Mouse (Mus musculus): ENCODE data around the gene Cyb5rl. TPM values are rescaled to one million over a fixed set of nuclear protein-coding genes. Genes with fewer than 3 reads are reported as not detected.
"Not testable (repeated sequence)": the region's sequence is repeated elsewhere in the genome, so short reads cannot be mapped to it uniquely, and the experiment has no call there.

Gene Cyb5rl
- polyA plus RNA-seq, 1 experiment from 2014 or later: 9.9 TPM

DNA sequence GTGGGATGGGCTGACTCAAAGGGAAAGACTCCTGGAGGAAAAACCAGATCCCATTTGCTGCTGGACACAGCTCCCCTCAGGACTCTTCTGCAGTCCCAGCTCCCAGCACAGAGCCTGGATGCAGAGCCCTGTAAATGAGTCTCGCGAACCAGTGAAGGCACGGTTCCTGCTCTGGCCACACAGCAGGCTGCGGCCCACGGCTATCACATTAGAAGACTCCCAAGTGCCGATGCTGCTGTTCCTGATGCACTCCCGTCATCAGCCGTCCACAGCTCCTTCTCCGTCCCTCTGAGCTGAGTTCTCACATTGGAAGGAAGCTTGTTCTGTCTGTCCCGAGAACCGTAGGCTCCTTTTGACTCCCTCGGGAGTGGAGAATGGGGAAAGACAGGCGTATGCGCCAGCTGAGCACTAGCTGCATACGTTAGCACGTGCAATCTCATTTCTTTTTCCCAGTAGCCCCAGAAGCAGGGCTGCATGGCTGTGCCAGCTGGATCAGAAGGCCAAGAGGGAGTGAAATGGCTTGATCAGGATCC is 30.1 kb downstream of the Cyb5rl start, which contains the start of gene Cdcp2:
Cdcp2 (plus strand) TSS at position 51 of the 533 bp plus-strand sequence.
- Histone ChIP-seq H3K9me3 (replicated peaks) (no peaks in the 10 kb centered on the region), H3K27ac (replicated peaks) (peak within 1 kb of the TSS; percentile 74), H3K4me1 (peaks cover 63% of the 10 kb centered on the region), H3K36me3 (no peaks in the 10 kb centered on the region), H3K27me3 (ENCODE audit: low read depth, poor library complexity, severe bottlenecking) (0 out of 2 replicates have a peak, but pooled peaks cover 7% of the 10 kb centered on the region), H3K4me3 (no peak within 1 kb of the TSS)
- 62% methylated on average over 16 of the region's 16 CpGs for WGBS
- no peak for DNase-seq (ENCODE audit: low spot score)

- DNase-seq (ENCODE audit: low spot score): no peak
- Histone ChIP-seq H3K36me3 (no peaks in the 10 kb centered on the region), H3K4me1 (peaks cover 62% of the 10 kb centered on the region), H3K9me3 (replicated peaks) (no peaks in the 10 kb centered on the region), H3K27me3 (ENCODE audit: low read depth, poor library complexity, severe bottlenecking) (0 out of 2 replicates have a peak, but pooled peaks cover 7% of the 10 kb centered on the region), H3K27ac (replicated peaks) (peak overlapping the region; percentile 74), H3K4me3 (no peak overlapping the region)
- WGBS: 67% methylated on average over 15 of the region's 15 CpGs
Measured at GRCm38 (mm10) chr4:107097871-107098270, 31.1 kb downstream of the Cyb5rl start.

- Histone ChIP-seq H3K27me3 (ENCODE audit: low read depth, poor library complexity, severe bottlenecking) (0 out of 2 replicates have a peak, but pooled peaks cover 7% of the 10 kb centered on the region), H3K9me3 (replicated peaks) (no peaks in the 10 kb centered on the region), H3K27ac (replicated peaks) (peak overlapping the region; percentile 29; the same call in 1 of the 2 replicates), H3K4me1 (peaks cover 57% of the 10 kb centered on the region), H3K4me3 (no peak overlapping the region), H3K36me3 (no peaks in the 10 kb centered on the region)
- 74% methylated on average over 10 of the region's 10 CpGs for WGBS
- DNase-seq (ENCODE audit: low spot score): no peak
Measured at GRCm38 (mm10) chr4:107098375-107098774, 31.6 kb downstream of the Cyb5rl start.

- H3K4me1 ChIP-seq: peaks cover 56% of the 10 kb centered on the region
- no peaks in the 10 kb centered on the region for H3K36me3 ChIP-seq
- no peak for DNase-seq (ENCODE audit: low spot score)
- no peaks in the 10 kb centered on the region for H3K9me3 ChIP-seq (replicated peaks)
- peak overlapping the region; percentile 29 for H3K27ac ChIP-seq (replicated peaks)
- 0 out of 2 replicates have a peak, but pooled peaks cover 7% of the 10 kb centered on the region for H3K27me3 ChIP-seq (ENCODE audit: low read depth, poor library complexity, severe bottlenecking)
- WGBS: 89% methylated on average over 16 of the region's 17 CpGs
- no peak overlapping the region for H3K4me3 ChIP-seq
Measured at GRCm38 (mm10) chr4:107098791-107099525, 32.2 kb downstream of the Cyb5rl start.

GRCm38 (mm10) chr4:107102220-107102619 is 35.4 kb downstream of the Cyb5rl start:
- DNase-seq (ENCODE audit: low spot score): no peak
- H3K4me1 ChIP-seq: peaks cover 42% of the 10 kb centered on the region
- WGBS: 81% methylated on average over 8 of the region's 8 CpGs
- H3K27ac ChIP-seq (replicated peaks): 0 out of 2 replicates have a peak overlapping the region, but pooled peaks have one; percentile 63
- H3K4me3 ChIP-seq: no peak overlapping the region
- H3K36me3 ChIP-seq: no peaks in the 10 kb centered on the region
- no peaks in the 10 kb centered on the region for H3K9me3 ChIP-seq (replicated peaks)
- 0 out of 2 replicates have a peak, but pooled peaks cover under 1% of the 10 kb centered on the region for H3K27me3 ChIP-seq (ENCODE audit: low read depth, poor library complexity, severe bottlenecking)

- peaks cover 44% of the 10 kb centered on the region for H3K4me1 ChIP-seq
- peak overlapping the region; percentile 70 for H3K27ac ChIP-seq (replicated peaks)
- H3K27me3 ChIP-seq (ENCODE audit: low read depth, poor library complexity, severe bottlenecking): no peaks in the 10 kb centered on the region
- DNase-seq (ENCODE audit: low spot score): no peak
- H3K9me3 ChIP-seq (replicated peaks): no peaks in the 10 kb centered on the region
- H3K4me3 ChIP-seq: no peak overlapping the region
- 96% methylated on average over 16 of the region's 16 CpGs for WGBS
- no peaks in the 10 kb centered on the region for H3K36me3 ChIP-seq
Measured at GRCm38 (mm10) chr4:107106777-107107176, 40.0 kb downstream of the Cyb5rl start.

- no peaks in the 10 kb centered on the region for H3K9me3 ChIP-seq (replicated peaks)
- 65% methylated on average over 13 of the region's 13 CpGs for WGBS
- peaks cover 36% of the 10 kb centered on the region for H3K4me1 ChIP-seq
- no peaks in the 10 kb centered on the region for H3K36me3 ChIP-seq
- no peak for DNase-seq (ENCODE audit: low spot score)
- peak overlapping the region; percentile 70 for H3K27ac ChIP-seq (replicated peaks)
- no peak overlapping the region for H3K4me3 ChIP-seq
- H3K27me3 ChIP-seq (ENCODE audit: low read depth, poor library complexity, severe bottlenecking): no peaks in the 10 kb centered on the region
Measured at GRCm38 (mm10) chr4:107108291-107108731, 41.5 kb downstream of the Cyb5rl start.

DNA sequence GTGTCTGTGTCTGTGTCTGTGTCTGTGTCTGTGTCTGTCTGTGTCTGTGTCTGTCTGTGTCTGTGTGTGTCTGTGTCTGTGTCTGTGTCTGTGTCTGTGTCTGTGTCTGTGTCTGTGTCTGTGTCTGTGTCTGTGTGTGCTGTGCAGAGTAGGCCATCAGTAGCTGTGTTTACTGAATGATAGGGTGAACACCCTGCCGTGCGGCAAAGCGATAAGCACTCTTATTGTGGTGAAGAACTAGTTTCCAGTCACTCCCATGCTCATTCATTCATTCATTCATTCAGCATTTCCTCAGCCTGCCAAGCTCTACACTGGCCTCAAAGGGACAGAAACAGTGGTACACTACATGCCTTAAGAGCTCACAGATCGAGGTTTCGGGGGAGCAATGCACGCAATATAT is 42.4 kb downstream of the Cyb5rl start:
- H3K27me3 ChIP-seq (ENCODE audit: low read depth, poor library complexity, severe bottlenecking); H3K27ac ChIP-seq (replicated peaks); H3K9me3 ChIP-seq (replicated peaks); H3K4me3 ChIP-seq; DNase-seq (ENCODE audit: low spot score); H3K36me3 ChIP-seq: not testable (repeated sequence)
- peaks cover 40% of the 10 kb centered on the region for H3K4me1 ChIP-seq
- 93% methylated on average over 6 of the region's 6 CpGs for WGBS

DNA sequence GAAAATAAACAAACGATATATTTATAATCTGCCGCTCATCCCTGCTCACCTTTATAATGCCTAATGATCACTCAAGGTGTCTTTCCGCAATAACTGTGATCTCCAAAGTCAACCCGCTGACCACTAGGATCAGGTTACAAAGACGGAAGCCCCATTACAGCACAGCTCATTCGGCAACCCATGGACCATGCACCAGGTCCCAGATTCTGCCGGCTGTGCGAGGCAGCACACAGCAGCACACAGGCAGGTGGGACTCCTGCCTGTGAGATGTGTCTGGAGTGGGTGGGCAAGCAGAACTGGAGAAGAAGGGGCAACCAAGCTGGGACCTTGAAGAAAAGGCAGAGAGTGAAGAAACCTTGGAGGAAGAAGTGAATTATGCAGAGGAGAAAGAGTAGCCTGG is 47.5 kb downstream of the Cyb5rl start:
- peaks cover 17% of the 10 kb centered on the region for H3K4me1 ChIP-seq
- no peak overlapping the region for H3K4me3 ChIP-seq
- no peaks in the 10 kb centered on the region for H3K9me3 ChIP-seq (replicated peaks)
- H3K27me3 ChIP-seq (ENCODE audit: low read depth, poor library complexity, severe bottlenecking): no peaks in the 10 kb centered on the region
- H3K36me3 ChIP-seq: no peaks in the 10 kb centered on the region
- 65% methylated on average over 8 of the region's 8 CpGs for WGBS
- H3K27ac ChIP-seq (replicated peaks): no peak overlapping the region
- DNase-seq (ENCODE audit: low spot score): no peak

DNA sequence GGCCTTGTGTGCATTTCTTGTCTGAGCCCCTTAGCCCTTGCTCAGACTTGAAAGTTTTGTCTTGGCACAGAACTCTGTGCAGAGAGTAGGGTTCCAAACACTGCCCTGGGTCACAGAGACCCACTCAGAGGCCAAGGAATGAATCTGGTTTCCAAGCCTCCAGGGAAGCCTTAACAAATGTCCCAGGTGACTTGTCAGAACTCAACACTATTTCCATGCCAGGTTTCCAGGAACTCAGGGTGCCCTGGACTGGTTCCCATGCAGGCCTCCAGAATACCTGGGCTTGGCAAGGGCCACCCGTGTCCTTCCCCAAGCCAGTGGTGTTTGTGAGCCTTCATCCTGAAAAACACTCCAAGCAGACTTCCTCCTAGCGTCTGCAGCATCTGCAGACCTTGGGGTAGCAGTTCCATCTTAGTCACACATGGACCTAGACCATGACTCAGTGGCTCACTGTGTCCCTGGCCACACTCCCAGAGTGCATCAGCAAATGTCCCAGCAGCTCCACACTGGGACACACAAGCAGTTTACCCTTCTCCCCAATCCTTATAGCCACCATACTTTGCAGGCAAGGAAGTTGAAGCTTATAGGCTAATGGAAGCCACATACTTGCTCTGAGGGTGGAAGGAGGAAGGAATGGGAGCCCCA is 51.1 kb downstream of the Cyb5rl start:
- Histone ChIP-seq H3K4me1 (peaks cover 31% of the 10 kb centered on the region), H3K9me3 (replicated peaks) (no peaks in the 10 kb centered on the region), H3K27ac (replicated peaks) (no peak overlapping the region), H3K4me3 (no peak overlapping the region), H3K36me3 (no peaks in the 10 kb centered on the region), H3K27me3 (ENCODE audit: low read depth, poor library complexity, severe bottlenecking) (no peaks in the 10 kb centered on the region)
- DNase-seq (ENCODE audit: low spot score): no peak
- WGBS: 86% methylated on average over 2 of the region's 2 CpGs

GRCm38 (mm10) chr4:107119056-107119455 is 52.3 kb downstream of the Cyb5rl start:
- H3K4me1 ChIP-seq: peaks cover 30% of the 10 kb centered on the region
- no peak for DNase-seq (ENCODE audit: low spot score)
- no peak overlapping the region for H3K4me3 ChIP-seq
- WGBS: 66% methylated on average over 3 of the region's 4 CpGs
- H3K9me3 ChIP-seq (replicated peaks): no peaks in the 10 kb centered on the region
- 0 out of 2 replicates have a peak overlapping the region, but pooled peaks have one; percentile 34 for H3K27ac ChIP-seq (replicated peaks)
- H3K27me3 ChIP-seq (ENCODE audit: low read depth, poor library complexity, severe bottlenecking): no peaks in the 10 kb centered on the region
- no peaks in the 10 kb centered on the region for H3K36me3 ChIP-seq

DNA sequence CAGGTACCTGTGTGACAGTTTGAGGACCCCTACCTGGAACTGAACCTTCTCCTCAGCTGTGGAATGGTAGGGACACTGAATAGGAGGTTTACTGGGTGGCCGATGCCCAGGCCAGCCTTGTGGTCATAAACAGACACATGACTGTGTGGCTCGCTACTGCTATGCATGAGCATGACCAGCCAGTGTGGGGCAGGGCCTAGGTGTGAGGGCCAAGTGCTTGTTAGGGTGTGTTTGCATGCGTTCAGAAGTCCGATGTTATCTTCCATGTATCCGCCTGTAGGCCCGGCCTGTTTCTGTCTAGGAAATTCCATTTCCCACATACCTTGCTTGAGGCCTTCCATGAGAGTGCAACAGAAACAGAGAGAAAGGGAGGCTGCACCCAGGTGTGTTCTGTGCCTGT is 53.9 kb downstream of the Cyb5rl start:
- H3K4me3 ChIP-seq: no peak overlapping the region
- peaks cover 42% of the 10 kb centered on the region for H3K4me1 ChIP-seq
- 0 out of 2 replicates have a peak, but pooled peaks cover 5% of the 10 kb centered on the region for H3K27me3 ChIP-seq (ENCODE audit: low read depth, poor library complexity, severe bottlenecking)
- 92% methylated on average over 6 of the region's 6 CpGs for WGBS
- H3K9me3 ChIP-seq (replicated peaks): no peaks in the 10 kb centered on the region
- H3K36me3 ChIP-seq: no peaks in the 10 kb centered on the region
- peak overlapping the region; percentile 86 for H3K27ac ChIP-seq (replicated peaks)
- no peak for DNase-seq (ENCODE audit: low spot score)
